Mouse (Mus musculus) E14TG2a.4 (cell line): ENCODE data around the gene Tifab.
A peak's percentile ranks its signal among the peaks of the same experiment; 100 is the strongest.
"Not testable (repeated sequence)": the region's sequence is repeated elsewhere in the genome, so short reads cannot be mapped to it uniquely, and the experiment has no call there.

Experiments used
- H3K27me3 ChIP-seq: 2 replicates; pipeline ENCODE4 v1.6.1; 2014; ENCODE audit warnings: low read length, control low read depth; ENCODE audit not compliant: insufficient read depth
- H3K36me3 ChIP-seq: 2 replicates; pipeline ENCODE4 v1.6.1; 2014; ENCODE audit warnings: low read length, control low read depth; ENCODE audit not compliant: insufficient read depth
- H3K4me1 ChIP-seq: replicated peaks from 2 replicates; pipeline ENCODE4 v1.6.1; 2014; ENCODE audit warnings: low read depth, low read length, control low read depth
- H3K4me3 ChIP-seq: replicated peaks from 2 replicates; pipeline ENCODE4 v1.5.1; 2014; ENCODE audit warnings: mild to moderate bottlenecking, low read length
- H3K9me3 ChIP-seq: 2 replicates; pipeline ENCODE4 v1.6.1; 2014; ENCODE audit warnings: low read length, control low read depth
- CTCF ChIP-seq: conservative IDR thresholded peaks from 2 replicates; pipeline ENCODE4 v1.5.1; 2014; ENCODE audit warnings: low read length
- NANOG ChIP-seq: IDR thresholded peaks from 2 replicates; pipeline ENCODE4 v1.6.1; 2014; ENCODE audit warnings: borderline replicate concordance, low read length, mixed read lengths
- POU5F1 ChIP-seq: IDR thresholded peaks from 2 replicates; pipeline ENCODE4 v1.6.1; 2014; ENCODE audit warnings: low read length, borderline replicate concordance

The Tifab gene

GRCm38 (mm10) chr13:56216090-56216489 lies 37.4 kb upstream of the Tifab start:
- peak; percentile 23; the same call in 1 of the 2 replicates for TF ChIP-seq POU5F1
- peak; percentile 41; the same call in 1 of the 2 replicates for TF ChIP-seq NANOG
- no peak for TF ChIP-seq CTCF
- Histone ChIP-seq H3K4me3 (0 out of 2 replicates have a peak overlapping the region, but pooled peaks have one; percentile 7), H3K36me3 (no peaks in the 10 kb centered on the region), H3K9me3 (peaks cover 2% of the 10 kb centered on the region; the same call in 1 of the 2 replicates), H3K27me3 (peaks cover 83% of the 10 kb centered on the region), H3K4me1 (peaks cover 53% of the 10 kb centered on the region)

- H3K4me1 ChIP-seq: peaks cover 42% of the 10 kb centered on the region
- peaks cover 87% of the 10 kb centered on the region for H3K27me3 ChIP-seq
- H3K4me3 ChIP-seq: no peak overlapping the region
- H3K9me3 ChIP-seq: peaks cover 7% of the 10 kb centered on the region; the same call in 1 of the 2 replicates
- no peaks in the 10 kb centered on the region for H3K36me3 ChIP-seq
- no peak for TF ChIP-seq NANOG
- no peak for TF ChIP-seq CTCF
- TF ChIP-seq POU5F1: no peak
These were observed 35.9 kb upstream of the Tifab start for GRCm38 (mm10) chr13:56214633-56215032.

- peaks cover 76% of the 10 kb centered on the region for H3K27me3 ChIP-seq
- peaks cover 7% of the 10 kb centered on the region; the same call in 1 of the 2 replicates for H3K9me3 ChIP-seq
- no peaks in the 10 kb centered on the region for H3K36me3 ChIP-seq
- H3K4me1 ChIP-seq: peaks cover 21% of the 10 kb centered on the region
- TF ChIP-seq POU5F1 (no peak), CTCF (no peak)
- H3K4me3 ChIP-seq: peak overlapping the region; percentile 64
These were observed 30.4 kb upstream of the Tifab start for GRCm38 (mm10) chr13:56209067-56209411.

GRCm38 (mm10) chr13:56208225-56209066 lies 29.8 kb upstream of the Tifab start:
- Histone ChIP-seq H3K4me1 (peaks cover 21% of the 10 kb centered on the region), H3K9me3 (peaks cover 7% of the 10 kb centered on the region; the same call in 1 of the 2 replicates), H3K27me3 (peaks cover 70% of the 10 kb centered on the region), H3K4me3 (peak overlapping the region; percentile 64), H3K36me3 (no peaks in the 10 kb centered on the region)
- no peak for TF ChIP-seq POU5F1
- TF ChIP-seq CTCF: no peak
- TF ChIP-seq NANOG: no peak

- Histone ChIP-seq H3K9me3 (peaks cover 17% of the 10 kb centered on the region; the same call in 1 of the 2 replicates), H3K4me1 (peaks cover 25% of the 10 kb centered on the region), H3K4me3 (no peak overlapping the region), H3K27me3 (peaks cover 36% of the 10 kb centered on the region), H3K36me3 (no peaks in the 10 kb centered on the region)
- no peak for TF ChIP-seq CTCF
- TF ChIP-seq POU5F1: no peak
- no peak for TF ChIP-seq NANOG
These were observed 20.8 kb upstream of the Tifab start for GRCm38 (mm10) chr13:56199506-56199905.

- H3K9me3 ChIP-seq: peaks cover 17% of the 10 kb centered on the region; the same call in 1 of the 2 replicates
- H3K4me3 ChIP-seq: no peak overlapping the region
- H3K4me1 ChIP-seq: peaks cover 36% of the 10 kb centered on the region
- no peaks in the 10 kb centered on the region for H3K36me3 ChIP-seq
- H3K27me3 ChIP-seq: peaks cover 31% of the 10 kb centered on the region
- TF ChIP-seq NANOG: no peak
- peak; percentile 91 for TF ChIP-seq CTCF
- TF ChIP-seq POU5F1: no peak
These were observed 19.0 kb upstream of the Tifab start for GRCm38 (mm10) chr13:56197473-56198266.

GRCm38 (mm10) chr13:56197031-56197430 lies 18.3 kb upstream of the Tifab start:
- H3K4me3 ChIP-seq: no peak overlapping the region
- TF ChIP-seq POU5F1: no peak
- no peak for TF ChIP-seq CTCF
- TF ChIP-seq NANOG: no peak
- H3K36me3 ChIP-seq: no peaks in the 10 kb centered on the region
- H3K9me3 ChIP-seq: peaks cover 16% of the 10 kb centered on the region; the same call in 1 of the 2 replicates
- H3K27me3 ChIP-seq: peaks cover 31% of the 10 kb centered on the region
- peaks cover 36% of the 10 kb centered on the region for H3K4me1 ChIP-seq

- H3K4me3 ChIP-seq, H3K36me3 ChIP-seq: not testable (repeated sequence)
- Histone ChIP-seq H3K4me1 (peaks cover 36% of the 10 kb centered on the region), H3K9me3 (peaks cover 25% of the 10 kb centered on the region), H3K27me3 (peaks cover 25% of the 10 kb centered on the region)
These were observed 17.1 kb upstream of the Tifab start for GRCm38 (mm10) chr13:56195824-56196223.

GRCm38 (mm10) chr13:56194181-56194580 lies 15.5 kb upstream of the Tifab start:
- H3K27me3 ChIP-seq: peaks cover 15% of the 10 kb centered on the region
- H3K4me1 ChIP-seq: peaks cover 29% of the 10 kb centered on the region
- H3K9me3 ChIP-seq: peaks cover 33% of the 10 kb centered on the region
- not testable (repeated sequence) for H3K36me3 ChIP-seq, H3K4me3 ChIP-seq
